Comparison of ENCODE assay signal across 22 mouse cellular contexts in genomic region chr4:79531769-79532168, GRCm38 (mm10).
DNase-seq lines count a peak whose midpoint lies in the region; ATAC-seq and TF ChIP-seq lines count a peak whose summit lies in the region.
"Had no signal": no experiment of that assay in that cellular context is flagged by ENCODE, and none has a peak within 500 bp of the region (broad histone marks: within the 10 kb centered on the region; RNA-seq: fewer than 3 reads in every experiment).

No protein-coding gene starts in this region.

- peak overlapping the region; percentile 55 for H3K27ac ChIP-seq in left cerebral cortex, adult 2 months
- H3K27ac ChIP-seq in forebrain, embryonic 15.5 days (replicated peaks) = peak overlapping the region; percentile 89
- peak overlapping the region; percentile 79 for H3K27ac ChIP-seq in hindbrain, embryonic 15.5 days (replicated peaks)
- H3K27ac ChIP-seq: embryonic facial prominence, embryonic 10.5 days; liver, embryonic 13.5 days; stomach, embryonic 15.5 days had no signal

- intact Hi-C loops in left cerebral cortex, adult 2 months (cut with DNase I) = no loop called here
- intact Hi-C loops in left cerebral cortex, postnatal 14 days (cut with DNase I) = no loop called here

- no peak overlapping the region for H3K9ac ChIP-seq in forebrain, embryonic 15.5 days (replicated peaks)
- no peak overlapping the region for H3K9ac ChIP-seq in hindbrain, embryonic 15.5 days
- H3K9ac ChIP-seq: heart, embryonic 12.5 days; liver, embryonic 13.5 days; neural tube, embryonic 13.5 days; stomach, embryonic 15.5 days had no signal

- H3K4me2 ChIP-seq in forebrain, embryonic 15.5 days (replicated peaks) = no peak overlapping the region
- no peak overlapping the region for H3K4me2 ChIP-seq in hindbrain, embryonic 15.5 days
- H3K4me2 ChIP-seq: heart, embryonic 12.5 days; liver, embryonic 13.5 days; neural tube, embryonic 13.5 days; stomach, embryonic 15.5 days had no signal

- 26% methylated on average over 2 of the region's 2 CpGs for WGBS in forebrain, embryonic 15.5 days
- WGBS in hindbrain, embryonic 15.5 days = 58% methylated on average over 2 of the region's 2 CpGs

- no peak for DNase-seq in left cerebral cortex, adult 2 months (ENCODE audit: extremely low spot score in 1 of 2, low spot score in 2 of 2)
- DNase-seq in left cerebral cortex, postnatal 14 days (ENCODE audit: low spot score in 2 of 2) = no peak
- peak; percentile 24 for DNase-seq in retina, embryonic 14.5 days (ENCODE audit: low spot score)
- no peak for DNase-seq in cerebellum, postnatal 10 days
- no peak for DNase-seq in c-Kit-positive CD71-positive TER-119-positive erythroid progenitor cells, embryonic 14.5 days (ENCODE audit: low spot score)
- DNase-seq: adrenal gland, adult 8-10 months; cerebellum, adult 9-10 months; gastrocnemius, postnatal 25 days; heart, adult 18-20 months; heart, postnatal 10 days; kidney, postnatal 25 days; liver, embryonic 13.5 days; lung, adult 2 months; lung, postnatal 14 days; thymus, postnatal 4 days had no signal

- no peaks in the 10 kb centered on the region for H3K36me3 ChIP-seq in forebrain, embryonic 15.5 days
- H3K36me3 ChIP-seq in hindbrain, embryonic 15.5 days = no peaks in the 10 kb centered on the region
- H3K36me3 ChIP-seq: embryonic facial prominence, embryonic 10.5 days; heart, embryonic 12.5 days; liver, embryonic 13.5 days; neural tube, embryonic 13.5 days; stomach, embryonic 15.5 days had no signal

- peaks cover 10% of the 10 kb centered on the region for H3K4me1 ChIP-seq in forebrain, embryonic 15.5 days
- peaks cover 9% of the 10 kb centered on the region; the same call in 1 of the 2 replicates for H3K4me1 ChIP-seq in hindbrain, embryonic 15.5 days (replicated peaks)
- H3K4me1 ChIP-seq: embryonic facial prominence, embryonic 10.5 days; heart, embryonic 12.5 days; liver, embryonic 13.5 days; stomach, embryonic 15.5 days had no signal

- no peaks in the 10 kb centered on the region for H3K27me3 ChIP-seq in forebrain, embryonic 15.5 days
- H3K27me3 ChIP-seq in hindbrain, embryonic 15.5 days = no peaks in the 10 kb centered on the region
- H3K27me3 ChIP-seq: heart, embryonic 12.5 days; liver, embryonic 13.5 days; neural tube, embryonic 13.5 days; stomach, embryonic 15.5 days had no signal

- no peak for TF ChIP-seq CTCF in left cerebral cortex, adult 2 months (IDR thresholded peaks at IDR 0.05)

- H3K4me3 ChIP-seq in left cerebral cortex, adult 2 months = no peak overlapping the region
- H3K4me3 ChIP-seq in forebrain, embryonic 15.5 days = no peak overlapping the region
- no peak overlapping the region for H3K4me3 ChIP-seq in hindbrain, embryonic 15.5 days
- H3K4me3 ChIP-seq: embryonic facial prominence, embryonic 10.5 days; heart, embryonic 12.5 days; liver, embryonic 13.5 days; neural tube, embryonic 13.5 days; stomach, embryonic 15.5 days had no signal

- no peaks in the 10 kb centered on the region for H3K9me3 ChIP-seq in forebrain, embryonic 15.5 days
- H3K9me3 ChIP-seq in hindbrain, embryonic 15.5 days = no peaks in the 10 kb centered on the region
- H3K9me3 ChIP-seq: embryonic facial prominence, embryonic 10.5 days; heart, embryonic 12.5 days; liver, embryonic 13.5 days; neural tube, embryonic 13.5 days; stomach, embryonic 15.5 days had no signal

- ATAC-seq in forebrain, embryonic 15.5 days (replicated peaks) = peak; percentile 55
- ATAC-seq in hindbrain, embryonic 15.5 days (ENCODE audit: low FRiP score, low read depth) = no peak
- ATAC-seq: intestine, postnatal 0 days had no signal
